Mouse (Mus musculus) adrenal gland (tissue): ENCODE data around the gene Slc5a4a.

Source experiments
- intact Hi-C: fragments of 180-260 bp; cut with DNase I; formaldehyde crosslinking; loops from one replicate; pipeline ENCODE4 v1.15.1; 2025
- long read RNA-seq, 2 experiments: library from polyadenylated mRNA; unstranded; transcript quantifications; one replicate each; pipeline ENCODE4 v2.0.0; 2020; ENCODE audit warnings: borderline replicate concordance in 1 of 2; ENCODE audit not compliant: insufficient replicate concordance in 1 of 2

Slc5a4a gene
- long read RNA-seq, experiment 1: 0 reads
- long read RNA-seq, experiment 2: 0 reads

DNA sequence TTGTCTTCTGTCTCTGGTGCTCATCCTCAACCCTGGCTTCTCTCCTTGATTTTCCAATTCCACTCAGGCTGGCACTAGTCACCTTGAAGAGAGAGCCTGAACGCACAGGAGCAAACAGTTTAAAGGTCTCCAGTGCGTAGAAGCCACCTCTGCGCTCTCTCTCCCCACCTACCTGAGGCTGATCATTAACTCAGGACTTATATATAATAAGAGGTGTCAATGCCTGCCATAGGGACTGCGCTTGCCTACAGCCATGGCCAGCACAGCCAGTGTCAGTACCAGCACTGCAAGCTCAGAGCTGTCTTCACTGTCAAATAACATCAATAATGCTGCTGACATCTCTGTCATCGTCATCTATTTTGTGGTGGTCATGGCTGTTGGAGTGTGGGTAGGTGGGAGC is at the start of gene Slc5a4a:
Slc5a4a (plus strand) TSS at position 174 of the 400 bp plus-strand sequence.
- intact Hi-C loops: no loop called here

- intact Hi-C loops: no loop called here
Measured at GRCm38 (mm10) chr10:76110861-76111260, 36.4 kb upstream of the Slc5a4a start, which contains the start of gene Slc5a4b. TSS of gene Slc5a4b (minus strand) at chr10:76110961.

GRCm38 (mm10) chr10:76117966-76118365 is 29.3 kb upstream of the Slc5a4a start:
- intact Hi-C loops: no loop called here

DNA sequence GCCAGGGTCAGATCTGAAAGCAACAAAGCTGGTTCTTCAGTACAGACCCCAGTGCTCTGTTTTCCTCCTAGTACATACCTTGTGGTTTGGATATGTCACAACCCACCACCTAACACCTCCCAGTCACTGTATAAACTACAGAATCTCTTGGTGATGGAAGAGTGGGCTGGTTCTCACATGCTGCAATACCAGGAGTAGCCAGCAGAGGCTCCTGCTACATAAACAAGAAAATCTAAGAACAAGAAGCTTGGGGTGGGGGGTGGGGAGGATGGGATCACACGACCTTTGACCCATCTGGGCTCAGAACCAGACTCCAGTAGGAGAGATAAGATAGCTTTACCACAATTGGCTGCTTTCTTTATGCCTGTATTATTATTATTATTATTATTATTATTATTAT is 28.5 kb upstream of the Slc5a4a start:
- intact Hi-C loops: no loop called here

DNA sequence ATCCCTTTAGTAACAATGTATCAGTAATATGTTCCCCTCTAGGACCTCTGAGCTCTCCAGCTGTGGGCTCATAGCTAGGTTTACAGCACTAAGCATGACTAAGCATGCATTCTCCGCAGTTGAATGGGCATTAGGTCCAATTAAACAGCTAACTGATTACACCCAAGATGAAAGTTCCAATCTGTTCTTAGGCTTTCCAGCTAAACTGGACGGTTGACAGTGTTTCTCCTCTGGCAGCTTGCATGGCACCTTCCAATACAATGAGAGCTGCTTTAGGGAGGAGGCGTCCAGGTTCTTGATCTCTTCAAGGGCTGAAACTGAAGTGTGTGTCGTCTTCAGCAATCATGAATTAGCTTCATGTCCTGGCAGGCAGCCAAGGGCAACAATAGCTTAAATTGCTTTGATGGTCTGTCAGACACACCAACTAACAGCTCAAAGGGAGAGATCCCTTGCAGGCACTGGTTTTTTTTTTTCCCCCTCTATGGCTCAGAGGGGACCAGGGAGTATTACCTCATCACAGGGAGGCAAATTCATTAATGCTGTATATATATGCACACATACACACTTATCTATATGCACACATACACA is 27.0 kb upstream of the Slc5a4a start:
- intact Hi-C loops: no loop called here

GRCm38 (mm10) chr10:76121495-76121894 is 25.8 kb upstream of the Slc5a4a start:
- intact Hi-C loops: no loop called here

- intact Hi-C loops: no loop called here
Measured at GRCm38 (mm10) chr10:76132506-76132905, 14.7 kb upstream of the Slc5a4a start.

- intact Hi-C loops: loop anchor here (5.0 kb wide), 1 partner anchor 66 kb away; no protein-coding TSS in a partner anchor
Measured at GRCm38 (mm10) chr10:76136318-76136717, 10.9 kb upstream of the Slc5a4a start.

DNA sequence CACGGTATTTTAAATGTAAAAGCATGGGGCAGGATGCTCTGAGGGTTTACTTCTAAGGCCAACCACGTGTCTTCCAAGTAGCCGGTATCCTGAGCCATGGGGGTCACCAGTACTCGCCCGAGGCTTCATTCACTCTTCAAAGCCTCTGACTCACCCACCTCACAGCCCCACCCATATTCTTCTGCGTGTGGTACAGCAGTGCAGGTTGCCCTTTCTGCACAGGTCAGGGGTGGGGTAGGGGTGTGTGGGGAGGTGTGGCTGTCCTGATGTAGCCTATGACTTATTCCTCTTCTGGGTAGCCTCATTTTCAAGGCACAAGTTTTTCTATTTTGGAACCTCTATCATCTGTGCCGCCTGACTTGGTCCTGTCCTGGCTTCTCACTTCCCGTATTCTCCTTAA is 405 bp upstream of the Slc5a4a start:
- intact Hi-C loops: no loop called here

DNA sequence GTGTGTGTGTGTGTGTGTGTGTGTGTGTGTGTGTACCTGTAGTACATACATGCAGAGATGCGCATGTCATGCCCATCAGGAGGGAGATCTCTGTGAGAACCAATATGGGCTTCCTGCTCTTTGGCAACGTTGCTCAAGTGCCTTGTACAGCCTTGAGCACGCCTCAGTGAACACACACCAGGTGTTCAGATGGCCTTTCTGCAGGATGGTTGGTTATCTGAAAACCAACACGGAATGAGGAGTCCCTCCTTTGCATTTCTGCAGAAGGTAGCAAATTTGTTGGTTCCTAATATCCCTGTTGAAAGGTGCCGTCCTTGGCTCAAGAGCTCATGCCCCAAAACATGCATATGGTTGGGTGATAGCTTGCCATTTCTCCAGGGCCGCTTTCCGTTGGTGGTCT is 8.7 kb downstream of the Slc5a4a start:
- intact Hi-C loops: no loop called here

- intact Hi-C loops: no loop called here
Measured at GRCm38 (mm10) chr10:76157528-76157927, 10.3 kb downstream of the Slc5a4a start.

DNA sequence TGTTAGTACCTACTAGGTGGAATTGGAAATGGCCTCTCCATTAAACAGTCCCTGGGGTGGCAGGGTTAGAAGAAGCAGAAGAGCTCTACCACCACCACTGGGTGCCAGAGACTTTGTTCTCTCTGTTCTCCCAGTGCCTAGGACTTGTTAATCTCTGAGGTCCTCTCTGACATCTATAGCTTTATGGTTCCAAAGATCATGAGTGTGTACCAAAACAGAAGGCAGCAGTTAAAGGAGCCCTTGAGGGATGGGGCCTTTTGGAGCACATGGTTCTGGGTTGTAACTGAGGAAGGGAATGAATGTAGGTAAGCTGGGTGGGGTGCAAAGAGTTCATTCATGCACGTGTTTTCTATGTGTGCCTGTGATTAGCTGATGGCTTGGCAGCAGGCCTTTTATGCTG is 10.8 kb downstream of the Slc5a4a start:
- intact Hi-C loops: no loop called here

- intact Hi-C loops: no loop called here
Measured at GRCm38 (mm10) chr10:76174899-76175298, 27.6 kb downstream of the Slc5a4a start.

DNA sequence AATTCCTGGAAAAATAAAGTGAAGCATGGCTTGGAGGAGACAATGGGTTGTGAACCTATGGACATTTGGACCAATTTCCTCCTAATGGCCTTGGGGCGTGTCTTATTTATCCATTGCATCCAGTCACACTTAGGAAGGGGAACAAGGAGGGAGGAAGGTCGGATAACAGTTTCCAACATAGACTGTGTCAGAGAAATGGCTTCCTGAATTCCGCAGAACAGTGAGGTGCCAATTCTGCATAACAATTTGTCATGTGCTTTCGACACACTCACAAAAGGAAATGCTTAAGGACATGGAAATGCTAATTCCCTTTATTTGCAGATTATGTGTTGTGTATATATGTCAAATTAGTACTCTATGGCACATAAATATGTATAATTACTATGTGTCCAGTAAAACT is 38.0 kb downstream of the Slc5a4a start:
- intact Hi-C loops: no loop called here

GRCm38 (mm10) chr10:76188010-76188409 is 40.8 kb downstream of the Slc5a4a start:
- intact Hi-C loops: no loop called here

DNA sequence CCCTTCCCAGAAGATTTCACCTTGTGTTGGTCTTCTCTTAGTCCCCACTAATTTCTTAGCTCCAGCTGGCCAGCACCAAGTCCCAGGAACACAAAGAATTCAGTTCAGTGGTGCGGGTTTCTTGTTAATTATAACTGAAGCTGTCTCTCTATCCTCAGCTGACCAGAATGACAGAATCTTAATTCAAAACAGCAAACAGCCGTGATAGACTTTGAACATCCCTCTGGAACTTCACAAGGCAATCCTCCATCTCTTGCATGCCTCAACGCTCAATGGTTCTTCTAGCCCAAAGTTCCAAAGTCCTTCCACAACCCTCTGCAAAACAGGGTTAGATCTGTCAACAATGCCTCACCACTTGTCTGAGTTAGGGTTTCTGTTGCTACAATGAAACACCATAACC is 54.2 kb downstream of the Slc5a4a start:
- intact Hi-C loops: loop anchor here (5.0 kb wide), 1 partner anchor 64 kb away; no protein-coding TSS in a partner anchor

GRCm38 (mm10) chr10:76201978-76202377 is 54.7 kb downstream of the Slc5a4a start:
- intact Hi-C loops: loop anchor here (5.0 kb wide), 1 partner anchor 65 kb away; no protein-coding TSS in a partner anchor

DNA sequence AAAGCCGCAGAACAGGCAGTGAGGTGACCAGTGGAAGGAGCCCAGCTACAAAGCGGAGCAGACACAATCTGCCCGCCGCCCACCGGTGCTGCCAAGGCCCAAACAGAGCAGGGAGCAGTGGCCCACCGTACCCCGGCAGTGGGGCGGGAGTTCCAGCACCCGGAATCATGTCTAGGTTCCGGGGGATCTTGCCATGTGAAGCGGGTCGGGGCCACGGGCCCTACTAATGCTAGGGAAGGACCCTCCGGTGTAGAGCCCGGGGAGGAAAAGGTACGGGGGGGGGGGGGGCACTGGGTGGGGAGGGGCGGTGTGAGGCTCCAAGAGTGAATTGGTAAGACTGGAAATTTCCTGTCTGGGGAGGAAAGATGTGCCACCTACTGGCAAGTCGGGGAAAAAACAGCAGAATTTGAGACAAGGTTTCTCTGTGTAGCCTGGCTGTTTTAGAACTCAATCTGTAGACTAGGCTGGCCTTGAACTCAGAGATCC is 56.6 kb downstream of the Slc5a4a start:
- intact Hi-C loops: loop anchor here (5.0 kb wide), 1 partner anchor 67 kb away; no protein-coding TSS in a partner anchor

DNA sequence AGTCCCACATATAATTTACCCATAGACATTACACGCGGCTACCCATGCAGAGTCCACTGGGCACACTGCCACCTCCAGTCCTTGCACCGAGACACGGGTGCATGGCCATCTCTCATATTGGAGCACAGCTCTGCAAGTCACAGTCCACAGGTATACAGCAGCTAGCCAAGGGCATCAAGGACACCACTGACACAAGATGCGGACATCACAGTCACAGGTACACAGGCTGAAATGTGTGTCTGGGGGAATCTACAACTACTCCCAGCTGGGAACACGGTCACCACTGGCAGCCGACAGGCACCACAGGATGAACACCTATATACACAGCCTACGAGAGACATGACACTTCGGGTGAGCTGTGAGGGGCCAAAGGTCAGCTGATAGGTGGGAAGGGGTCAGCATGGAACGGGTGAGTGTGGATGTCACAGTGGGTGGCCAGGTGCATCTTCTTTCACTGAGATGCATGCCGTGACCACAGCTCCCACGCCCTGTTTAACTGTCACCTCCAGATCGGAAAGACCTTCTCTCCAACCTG is 60.1 kb downstream of the Slc5a4a start:
- intact Hi-C loops: no loop called here

DNA sequence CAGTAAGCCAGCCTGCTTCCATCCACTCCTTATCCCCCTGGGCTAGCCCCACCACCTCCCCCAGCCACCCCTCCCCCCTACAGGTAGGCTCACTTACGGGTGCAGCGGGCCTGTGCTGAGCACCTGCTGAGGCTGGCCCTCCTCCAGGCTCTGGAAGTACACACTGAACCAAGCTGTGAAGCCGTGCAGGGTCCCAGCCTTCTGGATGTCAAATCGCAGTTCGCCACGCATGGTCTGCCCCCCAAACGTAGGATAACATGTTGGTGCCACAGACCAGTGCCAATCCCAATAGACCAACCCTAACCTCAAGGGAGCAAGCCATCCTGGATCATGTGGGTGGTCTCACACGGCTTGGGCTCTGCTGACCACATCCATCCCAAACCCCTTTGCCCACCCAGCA is 62.0 kb downstream of the Slc5a4a start:
- intact Hi-C loops: no loop called here

DNA sequence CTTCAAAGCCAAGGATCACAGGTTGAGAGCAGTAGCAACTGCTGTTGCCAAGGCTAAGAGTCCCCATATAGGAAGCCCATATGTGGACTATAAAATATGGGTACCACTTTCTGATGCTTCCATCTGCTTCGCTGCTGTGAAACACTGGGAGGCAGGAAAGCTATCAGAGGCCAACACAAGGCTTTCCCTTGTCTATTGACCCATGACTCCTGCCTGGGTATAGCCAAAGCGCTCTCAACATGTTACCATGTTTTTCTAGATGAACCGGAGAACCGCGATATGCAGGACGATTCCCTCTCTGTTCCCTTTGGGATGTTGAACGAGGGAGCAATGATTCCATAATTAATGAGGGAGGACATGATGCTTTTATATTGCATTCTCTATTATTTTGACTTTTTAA is 63.6 kb downstream of the Slc5a4a start:
- intact Hi-C loops: no loop called here

- intact Hi-C loops: no loop called here
Measured at GRCm38 (mm10) chr10:76212121-76212520, 64.9 kb downstream of the Slc5a4a start.

DNA sequence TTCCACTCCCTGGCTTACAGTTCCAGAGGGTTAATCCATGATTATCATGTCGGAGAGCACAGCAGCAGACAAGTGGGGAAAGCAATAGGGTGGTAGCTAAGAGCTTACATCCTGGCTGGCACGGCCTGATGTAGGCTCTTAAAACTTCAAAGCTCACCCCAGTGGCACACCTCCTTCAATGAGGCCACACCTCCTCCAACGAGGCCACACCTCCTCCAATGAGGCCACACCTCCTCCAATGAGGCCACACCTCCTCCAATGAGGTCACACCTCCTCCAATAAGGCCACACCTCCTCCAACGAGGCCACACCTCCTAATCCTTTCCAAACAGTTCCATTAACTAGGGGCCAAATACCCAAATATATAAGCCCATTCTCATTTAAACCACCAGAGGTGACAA is 66.9 kb downstream of the Slc5a4a start:
- intact Hi-C loops: no loop called here
